Mouse (Mus musculus) embryonic facial prominence, embryonic 15.5 days (tissue): ENCODE results near the gene Gm20388. TPM values are rescaled to one million over a fixed set of nuclear protein-coding genes. Genes with fewer than 3 reads are reported as not detected.

Experiments used
- ATAC-seq: fragments of 200-750 bp; cut with Nextera tagmentation; 2 replicates; pipeline ENCODE4 v1.8.0; 2017; ENCODE audit warnings: low read depth, moderate TSS enrichment; ENCODE audit not compliant: insufficient number of reproducible peaks, low FRiP score, low TSS enrichment
- H3K27ac ChIP-seq: fragments of 300-500 bp; sonication (generic); replicated peaks from 2 replicates; pipeline ENCODE4 v1.5.1; 2015; ENCODE audit warnings: mild to moderate bottlenecking, inconsistent platforms
- H3K27me3 ChIP-seq: fragments of 300-500 bp; sonication (generic); 2 replicates; pipeline ENCODE4 v1.6.1; 2015; ENCODE audit warnings: inconsistent platforms
- H3K36me3 ChIP-seq: fragments of 300-500 bp; sonication (generic); 2 replicates; pipeline ENCODE4 v1.6.1; 2015; ENCODE audit warnings: mild to moderate bottlenecking, inconsistent platforms
- H3K4me1 ChIP-seq: fragments of 300-500 bp; sonication (generic); 2 replicates; pipeline ENCODE4 v1.6.1; 2015; ENCODE audit warnings: inconsistent platforms
- H3K4me2 ChIP-seq: fragments of 300-500 bp; sonication (generic); replicated peaks from 2 replicates; pipeline ENCODE4 v1.6.1; 2015; ENCODE audit warnings: mild to moderate bottlenecking, inconsistent platforms
- H3K4me3 ChIP-seq: fragments of 300-500 bp; sonication (generic); replicated peaks from 2 replicates; pipeline ENCODE4 v1.5.1; 2015; ENCODE audit warnings: mild to moderate bottlenecking, inconsistent platforms
- H3K9ac ChIP-seq: fragments of 300-500 bp; sonication (generic); 2 replicates; pipeline ENCODE4 v1.6.1; 2015; ENCODE audit warnings: inconsistent platforms
- H3K9me3 ChIP-seq: fragments of 300-500 bp; sonication (generic); replicated peaks from 2 replicates; pipeline ENCODE4 v1.6.1; 2016; ENCODE audit warnings: inconsistent platforms
- WGBS: fragments of 180-500 bp; shearing (Covaris S2); methylation state at CpG from one replicate; pipeline ENCODE4 v1.1.7; 2015; 5-methylcytosine and 5-hydroxymethylcytosine counted together
- polyA plus RNA-seq: library from polyadenylated mRNA; unstranded; fragments of >200 nt; fragmentation: Nextera tagmentation; extraction: Ambion mirVana; gene quantifications from 2 replicates; pipeline ENCODE4 v1.2.1, GENCODE M21; 2015

The Gm20388 gene
- polyA plus RNA-seq, 1 experiment from 2014 or later: 8.0 TPM

DNA sequence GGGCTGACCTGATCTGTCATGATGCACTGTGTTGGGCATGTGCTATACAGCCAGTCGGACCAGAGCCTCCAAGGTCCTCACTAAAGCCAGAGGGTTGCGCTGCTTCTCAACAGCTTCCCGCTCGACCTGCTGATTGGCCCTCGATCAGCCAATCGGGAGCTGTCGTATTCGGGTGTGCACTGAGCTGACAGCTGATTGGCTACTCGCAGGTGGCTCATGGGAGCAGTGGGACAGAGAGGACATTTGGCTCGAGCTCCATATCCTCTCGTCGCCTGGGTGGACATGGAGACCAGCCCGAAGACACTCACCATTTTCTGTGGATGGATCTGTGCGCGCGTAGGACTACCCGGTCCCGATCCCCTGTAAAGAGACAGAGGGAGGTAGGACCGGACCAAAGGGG lies 1631.2 kb downstream of the Gm20388 start:
- Histone ChIP-seq H3K9ac (no peak overlapping the region), H3K4me2 (no peak overlapping the region), H3K27me3 (peaks cover 10% of the 10 kb centered on the region; the same call in 1 of the 2 replicates), H3K36me3 (no peaks in the 10 kb centered on the region), H3K9me3 (no peaks in the 10 kb centered on the region), H3K4me1 (no peaks in the 10 kb centered on the region), H3K4me3 (no peak overlapping the region), H3K27ac (no peak overlapping the region)
- no peak for ATAC-seq
- 81% methylated on average over 19 of the region's 19 CpGs for whole genome bisulfite sequencing

GRCm38 (mm10) chr8:121542901-121543300 lies 1632.3 kb downstream of the Gm20388 start:
- WGBS: 69% methylated on average over 13 of the region's 13 CpGs

GRCm38 (mm10) chr8:121544276-121544785 lies 1633.7 kb downstream of the Gm20388 start, which contains the start of gene 1700018B08Rik:
Gene 1700018B08Rik (minus strand): TSS chr8:121544320.
- Histone ChIP-seq H3K4me1 (no peaks in the 10 kb centered on the region), H3K27me3 (peaks cover 10% of the 10 kb centered on the region; the same call in 1 of the 2 replicates), H3K36me3 (no peaks in the 10 kb centered on the region), H3K9me3 (no peaks in the 10 kb centered on the region), H3K9ac (no peak within 1 kb of the TSS), H3K27ac (no peak within 1 kb of the TSS), H3K4me3 (no peak within 1 kb of the TSS), H3K4me2 (no peak within 1 kb of the TSS)
- 80% methylated on average over 12 of the region's 12 CpGs for WGBS
- no peak for ATAC-seq

More at GRCm38 (mm10) chr8:121542901-121543300, 1632.3 kb downstream of the Gm20388 start:
- no peak overlapping the region for H3K4me3 ChIP-seq
- no peak overlapping the region for H3K9ac ChIP-seq
- peaks cover 10% of the 10 kb centered on the region; the same call in 1 of the 2 replicates for H3K27me3 ChIP-seq
- no peak overlapping the region for H3K27ac ChIP-seq
- H3K4me1 ChIP-seq: no peaks in the 10 kb centered on the region
- no peaks in the 10 kb centered on the region for H3K9me3 ChIP-seq
- no peak for ATAC-seq
- no peak overlapping the region for H3K4me2 ChIP-seq
- no peaks in the 10 kb centered on the region for H3K36me3 ChIP-seq

GRCm38 (mm10) chr8:121544936-121545335 lies 1634.3 kb downstream of the Gm20388 start:
- peaks cover 5% of the 10 kb centered on the region; the same call in 1 of the 2 replicates for H3K36me3 ChIP-seq
- no peaks in the 10 kb centered on the region for H3K9me3 ChIP-seq
- H3K4me1 ChIP-seq: no peaks in the 10 kb centered on the region
- H3K9ac ChIP-seq: no peak overlapping the region
- H3K27me3 ChIP-seq: peaks cover 6% of the 10 kb centered on the region; the same call in 1 of the 2 replicates
- no peak overlapping the region for H3K27ac ChIP-seq
- no peak overlapping the region for H3K4me2 ChIP-seq
- WGBS: 81% methylated on average over 11 of the region's 11 CpGs
- H3K4me3 ChIP-seq: no peak overlapping the region
- ATAC-seq: no peak

- no peak overlapping the region for H3K4me2 ChIP-seq
- WGBS: 5% methylated on average over 7 of the region's 7 CpGs
- H3K27me3 ChIP-seq: peaks cover 6% of the 10 kb centered on the region; the same call in 1 of the 2 replicates
- H3K36me3 ChIP-seq: peaks cover 27% of the 10 kb centered on the region
- no peak overlapping the region for H3K4me3 ChIP-seq
- no peaks in the 10 kb centered on the region for H3K9me3 ChIP-seq
- ATAC-seq: no peak
- no peak overlapping the region for H3K9ac ChIP-seq
- H3K27ac ChIP-seq: no peak overlapping the region
- H3K4me1 ChIP-seq: no peaks in the 10 kb centered on the region
Observed at GRCm38 (mm10) chr8:121547132-121547531, 1636.5 kb downstream of the Gm20388 start.

- Histone ChIP-seq H3K27me3 (no peaks in the 10 kb centered on the region), H3K9ac (no peak overlapping the region), H3K36me3 (peaks cover 54% of the 10 kb centered on the region), H3K4me2 (no peak overlapping the region), H3K27ac (no peak overlapping the region), H3K4me1 (no peaks in the 10 kb centered on the region), H3K9me3 (no peaks in the 10 kb centered on the region), H3K4me3 (no peak overlapping the region)
- WGBS: 80% methylated on average over 6 of the region's 6 CpGs
- ATAC-seq: no peak
Observed at GRCm38 (mm10) chr8:121550056-121550455, 1639.4 kb downstream of the Gm20388 start.

- H3K27ac ChIP-seq: no peak overlapping the region
- no peaks in the 10 kb centered on the region for H3K4me1 ChIP-seq
- 69% methylated on average over 24 of the region's 24 CpGs for WGBS
- H3K4me2 ChIP-seq: no peak overlapping the region
- no peak for ATAC-seq
- no peaks in the 10 kb centered on the region for H3K9me3 ChIP-seq
- peaks cover 63% of the 10 kb centered on the region for H3K36me3 ChIP-seq
- no peak overlapping the region for H3K9ac ChIP-seq
- no peaks in the 10 kb centered on the region for H3K27me3 ChIP-seq
- H3K4me3 ChIP-seq: no peak overlapping the region
Observed at GRCm38 (mm10) chr8:121551065-121551985, 1640.7 kb downstream of the Gm20388 start.

GRCm38 (mm10) chr8:121552506-121552905 lies 1641.9 kb downstream of the Gm20388 start:
- WGBS: 83% methylated on average over 9 of the region's 9 CpGs
- H3K4me1 ChIP-seq: no peaks in the 10 kb centered on the region
- H3K4me3 ChIP-seq: no peak overlapping the region
- no peak overlapping the region for H3K4me2 ChIP-seq
- H3K9me3 ChIP-seq: no peaks in the 10 kb centered on the region
- no peak for ATAC-seq
- no peaks in the 10 kb centered on the region for H3K27me3 ChIP-seq
- peaks cover 65% of the 10 kb centered on the region for H3K36me3 ChIP-seq
- H3K9ac ChIP-seq: no peak overlapping the region
- no peak overlapping the region for H3K27ac ChIP-seq

DNA sequence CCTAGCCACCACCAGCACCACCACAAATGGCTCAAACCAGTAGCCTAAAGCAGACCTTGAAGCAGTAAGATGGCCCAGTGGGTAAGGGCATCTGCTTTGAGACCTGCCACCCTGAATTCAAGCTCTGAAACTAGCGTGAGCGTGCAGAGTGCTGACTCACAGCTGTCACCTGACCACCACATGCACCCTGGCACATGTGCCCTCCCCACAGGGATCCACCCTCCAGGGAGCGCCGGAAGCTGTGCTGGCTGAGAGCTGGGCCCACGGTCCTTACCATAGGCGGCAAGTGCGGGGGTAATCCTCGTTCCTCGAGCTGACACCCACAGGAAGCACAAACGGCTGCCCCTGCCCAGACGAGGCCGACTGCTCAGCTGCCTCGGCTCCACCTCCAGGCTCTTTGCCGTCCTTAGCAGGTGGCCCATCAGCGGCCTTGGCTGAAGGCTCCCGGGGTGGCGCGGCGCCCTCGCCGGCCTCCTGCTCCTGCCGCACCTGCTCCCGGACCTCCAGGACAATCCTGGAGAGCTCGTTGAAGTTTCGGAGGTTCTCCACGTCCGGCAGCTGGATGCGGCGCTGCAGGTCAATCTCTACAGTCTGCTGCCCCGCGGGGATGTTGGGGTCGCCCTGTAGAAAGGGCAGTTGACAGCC lies 1643.3 kb downstream of the Gm20388 start:
- H3K4me3 ChIP-seq: no peak overlapping the region
- WGBS: 93% methylated on average over 32 of the region's 32 CpGs
- no peaks in the 10 kb centered on the region for H3K4me1 ChIP-seq
- no peak overlapping the region for H3K9ac ChIP-seq
- H3K4me2 ChIP-seq: no peak overlapping the region
- peaks cover 79% of the 10 kb centered on the region for H3K36me3 ChIP-seq
- no peaks in the 10 kb centered on the region for H3K9me3 ChIP-seq
- no peak overlapping the region for H3K27ac ChIP-seq
- H3K27me3 ChIP-seq: no peaks in the 10 kb centered on the region
- no peak for ATAC-seq

- 91% methylated on average over 11 of the region's 11 CpGs for WGBS
- Histone ChIP-seq H3K4me3 (no peak overlapping the region), H3K4me2 (no peak overlapping the region), H3K9ac (no peak overlapping the region), H3K9me3 (no peaks in the 10 kb centered on the region), H3K27me3 (no peaks in the 10 kb centered on the region), H3K36me3 (peaks cover 60% of the 10 kb centered on the region), H3K27ac (no peak overlapping the region), H3K4me1 (no peaks in the 10 kb centered on the region)
- ATAC-seq: no peak
Observed at GRCm38 (mm10) chr8:121557746-121558145, 1647.1 kb downstream of the Gm20388 start.

GRCm38 (mm10) chr8:121558538-121558937 lies 1647.9 kb downstream of the Gm20388 start:
- Histone ChIP-seq H3K4me3 (no peak overlapping the region), H3K27me3 (no peaks in the 10 kb centered on the region), H3K9me3 (no peaks in the 10 kb centered on the region), H3K27ac (no peak overlapping the region), H3K4me2 (no peak overlapping the region), H3K9ac (no peak overlapping the region), H3K36me3 (peaks cover 53% of the 10 kb centered on the region), H3K4me1 (no peaks in the 10 kb centered on the region)
- no peak for ATAC-seq
- WGBS: 89% methylated on average over 16 of the region's 16 CpGs
